Mouse (Mus musculus) adrenal gland, postnatal 14 days (tissue): ENCODE results near the gene Fuom. TPM values are rescaled to one million over a fixed set of nuclear protein-coding genes. Genes with fewer than 3 reads are reported as not detected.

Experiments used
- DNase-seq: peaks from one replicate; pipeline ENCODE4 v3.0.0; 2021; ENCODE audit warnings: mixed read lengths
- total RNA-seq: library from RNA; stranded (reverse); gene quantifications from 2 replicates; pipeline ENCODE4 v1.2.3, GENCODE M21; 2021

Gene Fuom
- total RNA-seq, 1 experiment from 2014 or later = 79.8 TPM

GRCm38 (mm10) chr7:140057413-140058407, 44.5 kb downstream of the Fuom start:
- DNase-seq = peak; percentile 62

GRCm38 (mm10) chr7:140054124-140054523, 48.1 kb downstream of the Fuom start:
- no peak for DNase-seq

- peak; percentile 54 for DNase-seq
These were observed 53.0 kb downstream of the Fuom start for GRCm38 (mm10) chr7:140049115-140049689.

- DNase-seq = no peak
These were observed 53.7 kb downstream of the Fuom start, which contains the start of gene Msx3 for GRCm38 (mm10) chr7:140048361-140049114. TSS of gene Msx3 (minus strand) at chr7:140049089.

- peak; percentile 14 for DNase-seq
These were observed 54.4 kb downstream of the Fuom start for GRCm38 (mm10) chr7:140047811-140048311.

Other genes with a start within 250 kb of the Fuom start
- 0.63 and 0.71 TPM in 2 replicates for gene Kndc1, start 207.7 kb downstream of the Fuom start, total RNA-seq
- gene Utf1, start 158.7 kb downstream of the Fuom start, total RNA-seq = not detected in 2 replicates
- gene 6430531B16Rik, start 123.7 kb downstream of the Fuom start, total RNA-seq = not detected in 2 replicates
- gene Adam8, start 109.9 kb downstream of the Fuom start, total RNA-seq = 1.5 and 3.0 TPM in 2 replicates
- 16.3 and 18.2 TPM in 2 replicates for gene Zfp511, start 66.0 kb downstream of the Fuom start, total RNA-seq
- gene Tubgcp2, start 65.8 kb downstream of the Fuom start, total RNA-seq = 27.2 and 28.0 TPM in 2 replicates
- gene Msx3, start 53.4 kb downstream of the Fuom start, total RNA-seq = not detected in 2 replicates
- 6.8 and 7.7 TPM in 2 replicates for gene Caly, start 19.9 kb downstream of the Fuom start, total RNA-seq
- gene Prap1, start 9.0 kb downstream of the Fuom start, total RNA-seq = not detected in 2 replicates
- gene Paox, start 13.4 kb upstream of the Fuom start, total RNA-seq = 20.8 and 23.6 TPM in 2 replicates
- 536 and 571 TPM in 2 replicates for gene Echs1, start 14.0 kb upstream of the Fuom start, total RNA-seq
- gene Mtg1, start 35.1 kb upstream of the Fuom start, total RNA-seq = 41.3 and 48.7 TPM in 2 replicates
- 0.67 and 1.4 TPM in 2 replicates for gene Sprn, start 52.4 kb upstream of the Fuom start, total RNA-seq
- not detected in 2 replicates for gene Olfr522, start 62.3 kb upstream of the Fuom start, total RNA-seq
- not detected in 2 replicates for gene Olfr523, start 70.8 kb upstream of the Fuom start, total RNA-seq
- gene Olfr524, start 103.5 kb upstream of the Fuom start, total RNA-seq = not detected in 2 replicates
- gene Cd163l1, start 115.8 kb upstream of the Fuom start, total RNA-seq = 0.15 TPM in 1 of 2 replicates, not detected in the other
- gene 5830411N06Rik, start 144.8 kb upstream of the Fuom start, total RNA-seq = 0.30 TPM in 1 of 2 replicates, not detected in the other
- gene Olfr525, start 218.4 kb upstream of the Fuom start, total RNA-seq = not detected in 2 replicates
- gene Olfr527, start 231.6 kb upstream of the Fuom start, total RNA-seq = not detected in 2 replicates